Mouse (Mus musculus) kidney, postnatal 10 days (tissue): Measurements from ENCODE around the gene Amz2.

ENCODE experiments used
- DNase-seq: peaks from one replicate; pipeline ENCODE4 v3.0.0; 2021; ENCODE audit warnings: mixed read lengths

The Amz2 gene

GRCm38 (mm10) chr11:109422263-109422662 is 3.5 kb upstream of the Amz2 start:
- DNase-seq: no peak

GRCm38 (mm10) chr11:109423294-109423693 is 2.5 kb upstream of the Amz2 start:
- DNase-seq: peak; percentile 55

GRCm38 (mm10) chr11:109426272-109426586 is 483 bp downstream of the Amz2 start:
- DNase-seq: no peak

GRCm38 (mm10) chr11:109427353-109427752 is 1.6 kb downstream of the Amz2 start:
- DNase-seq: no peak

GRCm38 (mm10) chr11:109434233-109434798 is 8.6 kb downstream of the Amz2 start:
- no peak for DNase-seq

- DNase-seq: no peak
Measured at GRCm38 (mm10) chr11:109436889-109437288, 11.1 kb downstream of the Amz2 start.

- DNase-seq: no peak
Measured at GRCm38 (mm10) chr11:109439209-109439608, 13.5 kb downstream of the Amz2 start.

- peak; percentile 88 for DNase-seq
Measured at GRCm38 (mm10) chr11:109439829-109440340, 14.1 kb downstream of the Amz2 start.

GRCm38 (mm10) chr11:109440641-109441040 is 14.9 kb downstream of the Amz2 start:
- no peak for DNase-seq

GRCm38 (mm10) chr11:109441119-109441518 is 15.4 kb downstream of the Amz2 start:
- DNase-seq: peak; percentile 61

- DNase-seq: no peak
Measured at GRCm38 (mm10) chr11:109442166-109442730, 16.5 kb downstream of the Amz2 start.

- DNase-seq: no peak
Measured at GRCm38 (mm10) chr11:109443468-109444263, 17.9 kb downstream of the Amz2 start.

GRCm38 (mm10) chr11:109444600-109444999 is 18.9 kb downstream of the Amz2 start:
- peak; percentile 48 for DNase-seq

- peak; percentile 32 for DNase-seq
Measured at GRCm38 (mm10) chr11:109445438-109446035, 19.8 kb downstream of the Amz2 start.

- DNase-seq: no peak
Measured at GRCm38 (mm10) chr11:109451169-109451568, 25.4 kb downstream of the Amz2 start.

- DNase-seq: no peak
Measured at GRCm38 (mm10) chr11:109456261-109456660, 30.5 kb downstream of the Amz2 start.

- no peak for DNase-seq
Measured at GRCm38 (mm10) chr11:109458165-109458564, 32.4 kb downstream of the Amz2 start.

- DNase-seq: no peak
Measured at GRCm38 (mm10) chr11:109460586-109460985, 34.8 kb downstream of the Amz2 start.

GRCm38 (mm10) chr11:109465068-109465467 is 39.3 kb downstream of the Amz2 start:
- DNase-seq: no peak

GRCm38 (mm10) chr11:109466987-109467386 is 41.2 kb downstream of the Amz2 start:
- DNase-seq: peak; percentile 20

- no peak for DNase-seq
Measured at GRCm38 (mm10) chr11:109468133-109468532, 42.4 kb downstream of the Amz2 start.

- no peak for DNase-seq
Measured at GRCm38 (mm10) chr11:109470170-109470569, 44.4 kb downstream of the Amz2 start.
